Mouse (Mus musculus) ovary, adult 18-20 months (tissue): ENCODE measurements at regions not wholly inside any gene's neighbourhood (a gene's known extent, or its start where the extent isn't known, plus 50 kb on each side); places are given as distances from the start of the nearest gene placed in this dataset.
A peak's percentile ranks its signal among the peaks of the same experiment; 100 is the strongest.

ENCODE experiments used
- DNase-seq: peaks from one replicate; pipeline ENCODE4 v3.0.0; 2022; ENCODE audit warnings: low spot score, mixed read lengths

DNA sequence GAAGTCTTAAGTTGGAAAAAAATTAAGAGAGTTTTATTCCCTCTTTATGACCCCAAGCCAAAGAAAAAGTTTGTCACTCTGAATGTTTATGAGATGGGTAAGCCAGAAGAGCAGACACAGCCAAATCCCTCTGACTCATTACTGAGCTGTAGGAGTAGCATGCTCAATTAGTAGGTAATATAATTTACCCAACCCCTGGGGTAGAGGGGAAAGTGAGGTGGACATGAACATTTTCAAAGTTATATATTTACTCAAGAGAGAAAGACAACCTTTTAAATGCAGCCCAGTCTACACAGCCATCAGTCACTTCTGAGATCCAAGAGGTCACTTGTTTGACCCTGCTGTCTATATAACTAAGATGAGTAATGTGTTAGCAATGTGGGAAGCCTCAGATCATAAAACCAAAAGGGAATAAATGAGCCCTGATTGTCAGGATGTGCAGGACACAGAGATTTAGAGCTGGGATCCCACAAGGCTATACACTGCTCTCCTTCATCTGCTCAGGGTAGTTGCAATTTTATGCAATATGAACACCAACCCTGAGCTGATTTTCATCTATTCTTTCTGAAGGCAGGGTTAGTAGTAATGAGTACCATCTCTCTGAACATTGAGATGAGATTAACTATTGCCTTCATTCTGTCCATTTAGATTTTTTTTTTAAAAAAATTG lies 114.7 kb upstream of the Ndp start:
- no peak for DNase-seq

GRCm38 (mm10) chrX:17017823-17018222 lies 106.2 kb upstream of the Ndp start:
- no peak for DNase-seq

- no peak for DNase-seq
Measured at GRCm38 (mm10) chrX:17009188-17009587, 97.6 kb upstream of the Ndp start.

- DNase-seq: peak; percentile 2
Measured at GRCm38 (mm10) chrX:16998578-16998977, 87.0 kb upstream of the Ndp start.
